12 mouse cellular contexts compared by ENCODE assay signal in genomic region chr10:102577970-102578369, GRCm38 (mm10).
"Had no signal": no experiment of that assay in that cellular context is flagged by ENCODE, and none has a peak within 500 bp of the region (broad histone marks: within the 10 kb centered on the region; RNA-seq: fewer than 3 reads in every experiment).

No protein-coding gene starts in this region.

- DNase-seq: retina, postnatal 1 day; right cerebral cortex, adult 18-20 months; right cerebral cortex, postnatal 14 days; right cerebral cortex, postnatal 25 days; right cerebral cortex, postnatal 4 days; spleen, adult 18-20 months; thymus, adult 18-20 months; thymus, adult 2 months; thymus, postnatal 14 days; thymus, postnatal 25 days; thymus, postnatal 36 days; thymus, postnatal 4 days had no signal
